Mouse (Mus musculus): Measurements from ENCODE around the gene Mob3b. TPM values are rescaled to one million over a fixed set of nuclear protein-coding genes. Genes with fewer than 3 reads are reported as not detected.

Mob3b gene
- polyA plus RNA-seq, 1 experiment, result 6.5 TPM

DNA sequence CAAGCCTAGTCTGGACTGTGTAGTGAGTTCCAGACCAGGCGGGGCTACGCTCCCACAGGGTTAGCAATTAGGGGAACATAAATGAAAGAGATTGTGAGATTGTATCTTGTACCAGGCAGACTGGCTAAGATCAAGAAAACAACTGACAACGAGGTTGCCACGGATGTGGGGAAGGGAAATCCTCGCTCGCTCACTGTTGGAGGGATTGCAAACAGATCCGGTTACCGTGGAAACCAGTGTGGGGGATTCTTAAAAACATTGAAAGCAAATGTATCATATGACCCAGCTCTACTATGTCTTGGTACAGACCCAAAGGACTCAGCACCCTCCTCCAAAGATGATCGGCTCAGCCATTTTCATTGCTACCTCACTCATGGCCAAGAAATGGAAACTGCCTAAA is 257.1 kb downstream of the Mob3b start:
- no peak for TF ChIP-seq CTCF (IDR thresholded peaks at IDR 0.05; ENCODE audit: low read depth, low read length)
- TF ChIP-seq POLR2A (IDR thresholded peaks at IDR 0.05; ENCODE audit: insufficient read depth, low read length), result no peak
- no peak for TF ChIP-seq EP300 (IDR thresholded peaks at IDR 0.05; ENCODE audit: insufficient read depth, low read depth, low read length)
- Histone ChIP-seq H3K4me1 (ENCODE audit: control insufficient read depth, insufficient read depth, low read length) (peaks cover 2% of the 10 kb centered on the region), H3K27me3 (ENCODE audit: control insufficient read depth, insufficient read depth, low read length, poor library complexity, severe bottlenecking) (no peaks in the 10 kb centered on the region), H3K9ac (ENCODE audit: low read depth, poor library complexity, severe bottlenecking) (no peak overlapping the region), H3K9me3 (replicated peaks; ENCODE audit: control insufficient read depth, insufficient read depth, low read length, poor library complexity, severe bottlenecking) (no peaks in the 10 kb centered on the region), H3K4me3 (ENCODE audit: low read depth, low read length) (no peak overlapping the region), H3K27ac (ENCODE audit: insufficient read depth, low read length) (no peak overlapping the region), H3K36me3 (ENCODE audit: control insufficient read depth, insufficient read depth, low read length, poor library complexity, severe bottlenecking) (no peaks in the 10 kb centered on the region)

DNA sequence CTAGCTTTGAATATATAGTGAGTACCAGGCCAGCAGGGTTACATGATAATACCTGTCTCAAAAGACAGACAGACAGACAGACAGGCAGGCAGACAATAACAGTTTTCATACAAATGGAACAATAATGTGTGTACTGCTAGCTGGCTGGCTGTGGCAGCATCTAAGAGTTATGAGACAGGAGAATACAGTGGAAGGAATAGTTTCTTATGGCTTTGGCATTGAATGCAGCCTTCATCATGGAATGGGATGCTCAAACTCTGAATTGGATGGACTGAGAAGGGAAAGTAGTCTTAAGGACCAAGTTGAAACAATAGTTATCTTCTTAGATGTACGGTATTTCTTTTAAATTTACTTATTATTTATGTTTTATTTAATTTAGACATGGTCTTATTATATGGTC is 258.0 kb downstream of the Mob3b start:
- TF ChIP-seq CTCF (IDR thresholded peaks at IDR 0.05; ENCODE audit: low read depth, low read length), result no peak
- TF ChIP-seq EP300 (IDR thresholded peaks at IDR 0.05; ENCODE audit: insufficient read depth, low read depth, low read length), result no peak
- no peak for TF ChIP-seq POLR2A (IDR thresholded peaks at IDR 0.05; ENCODE audit: insufficient read depth, low read length)
- Histone ChIP-seq H3K9ac (ENCODE audit: low read depth, poor library complexity, severe bottlenecking) (no peak overlapping the region), H3K9me3 (replicated peaks; ENCODE audit: control insufficient read depth, insufficient read depth, low read length, poor library complexity, severe bottlenecking) (no peaks in the 10 kb centered on the region), H3K27me3 (ENCODE audit: control insufficient read depth, insufficient read depth, low read length, poor library complexity, severe bottlenecking) (no peaks in the 10 kb centered on the region), H3K4me1 (ENCODE audit: control insufficient read depth, insufficient read depth, low read length) (peaks cover 2% of the 10 kb centered on the region), H3K4me3 (ENCODE audit: low read depth, low read length) (no peak overlapping the region), H3K27ac (ENCODE audit: insufficient read depth, low read length) (no peak overlapping the region), H3K36me3 (ENCODE audit: control insufficient read depth, insufficient read depth, low read length, poor library complexity, severe bottlenecking) (no peaks in the 10 kb centered on the region)

Other genes starting within 250 kb of the Mob3b start
- not detected in 2 replicates for gene Ifnk, start 5.4 kb downstream of the Mob3b start, polyA plus RNA-seq (2011; ENCODE audit: insufficient read depth, insufficient read length, low read depth, missing spikeins)
- gene C9orf72, start 68.7 kb upstream of the Mob3b start, polyA plus RNA-seq (2011; ENCODE audit: insufficient read depth, insufficient read length, low read depth, missing spikeins), result 18.7 and 20.3 TPM in 2 replicates

Measured in ES-Bruce4 (cell line).